Mouse (Mus musculus): Measurements from ENCODE around the gene Ppp4r3a.
"Not testable (repeated sequence)": the region's sequence is repeated elsewhere in the genome, so short reads cannot be mapped to it uniquely, and the experiment has no call there.

The Ppp4r3a gene

DNA sequence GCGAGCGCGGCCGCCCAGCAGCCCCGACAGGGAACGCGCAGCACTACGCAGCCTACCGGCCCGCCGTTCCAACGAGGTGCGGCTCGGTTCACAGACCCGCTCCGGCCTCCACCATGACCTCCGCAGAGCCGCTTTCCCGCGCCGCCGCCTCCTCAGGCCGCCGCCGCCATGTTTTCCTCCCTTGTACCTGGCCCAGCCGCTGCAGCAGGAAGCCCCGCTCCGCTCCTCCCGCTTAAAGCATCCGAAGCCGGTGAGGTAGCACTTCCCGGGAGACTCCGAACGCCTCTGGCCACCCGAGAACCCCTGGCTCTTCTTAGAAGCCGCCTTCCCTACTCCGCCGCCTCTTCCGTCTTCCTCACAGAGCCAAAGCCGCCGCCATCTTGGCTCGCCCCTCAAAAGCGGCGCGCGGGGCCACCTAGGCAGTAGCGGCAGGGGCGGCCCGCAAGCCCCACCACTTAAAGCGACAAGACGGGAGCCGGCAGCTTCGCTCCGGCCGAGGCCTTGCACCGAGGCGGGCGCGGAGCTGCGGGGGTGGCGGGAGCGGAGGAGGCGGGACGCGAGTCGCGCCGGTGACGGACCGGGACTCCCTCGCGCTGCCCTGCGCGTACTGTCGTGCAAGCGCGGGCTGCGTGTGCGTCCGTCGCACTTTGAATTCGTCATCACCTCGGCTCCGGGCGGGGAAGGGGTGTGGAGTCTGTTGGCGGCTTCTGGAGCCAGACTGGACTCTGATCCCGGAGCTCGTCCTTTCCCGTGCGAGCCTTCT is at the start of gene Ppp4r3a:
Gene Ppp4r3a, minus strand, starts transcription at position 627 of the 763 bp plus-strand sequence.
- DNase-seq (ENCODE audit: low read depth, low spot score): peak; percentile 94

DNA sequence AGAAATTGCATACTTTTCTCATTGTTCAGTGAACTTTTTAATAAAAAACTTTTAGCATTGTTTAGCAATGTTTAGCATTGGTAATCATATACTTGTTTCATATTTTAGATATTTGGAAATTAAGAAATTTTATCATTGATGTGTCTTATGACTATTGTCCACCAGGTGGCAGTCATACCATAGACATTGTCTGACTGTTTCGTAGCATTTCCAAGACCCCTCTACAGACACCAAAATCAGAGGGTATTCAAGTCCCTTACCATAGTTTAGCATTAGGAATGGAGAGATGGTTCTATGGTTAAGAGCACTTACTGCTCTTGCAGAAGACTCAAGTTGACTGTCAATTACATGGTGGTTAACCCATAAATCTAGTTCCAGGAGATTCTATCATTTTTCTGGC is 39.5 kb upstream of the Ppp4r3a start:
- DNase-seq (ENCODE audit: low read depth, low spot score): no peak

DNA sequence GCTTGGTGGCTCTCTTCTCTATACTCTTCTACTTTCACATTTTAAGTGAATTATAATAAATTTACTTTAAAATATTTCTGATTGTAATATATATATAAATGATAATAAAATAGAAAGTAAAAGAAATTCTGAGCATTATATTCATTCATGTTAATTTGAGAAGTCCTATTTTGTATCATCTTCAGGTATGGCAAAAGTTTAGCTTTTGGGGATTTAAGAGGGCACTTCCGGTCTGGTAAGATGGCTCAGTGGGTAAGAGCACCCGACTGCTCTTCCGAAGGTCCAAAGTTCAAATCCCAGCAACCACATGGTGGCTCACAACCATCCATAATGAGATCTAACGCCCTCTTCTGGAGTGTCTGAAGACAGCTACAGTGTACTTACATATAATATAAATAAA is 38.6 kb upstream of the Ppp4r3a start:
- DNase-seq (ENCODE audit: low read depth, low spot score): not testable (repeated sequence)

DNA sequence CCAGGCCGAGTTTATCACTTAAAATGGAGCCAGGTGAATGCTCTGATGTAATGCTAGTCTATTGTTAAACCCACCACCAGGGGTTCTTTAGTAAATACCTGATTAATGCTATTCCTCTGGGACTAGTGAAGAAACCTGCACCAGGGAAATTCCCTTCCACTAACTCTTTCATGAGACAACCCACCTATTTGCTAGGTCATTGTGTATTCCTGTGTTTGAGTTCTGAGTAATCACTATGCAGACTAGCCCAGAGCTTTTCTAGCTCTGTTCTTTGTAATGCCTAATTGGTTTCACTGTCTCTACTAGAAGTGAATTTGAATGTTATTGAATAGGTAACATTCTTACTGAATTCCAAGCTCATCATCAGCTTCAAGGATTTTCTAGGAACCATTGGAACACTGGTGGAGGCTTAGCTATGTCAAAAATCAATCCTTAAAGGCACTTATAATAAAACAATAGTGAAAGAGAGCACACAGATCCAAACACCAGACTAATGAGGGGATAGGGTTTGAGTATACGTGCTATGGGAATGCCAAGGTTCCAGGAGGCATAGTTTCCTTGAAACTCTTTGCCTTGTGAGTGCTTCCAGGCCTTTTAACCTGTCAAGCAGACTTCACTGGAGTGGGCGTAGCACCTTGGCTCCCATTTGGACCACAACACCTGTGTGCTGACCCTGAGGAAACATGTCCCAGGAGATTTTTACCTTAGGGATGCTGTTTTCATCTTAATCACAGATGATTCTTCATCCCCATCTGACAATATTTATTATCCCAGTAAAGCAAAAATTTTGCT is 26.5 kb upstream of the Ppp4r3a start:
- DNase-seq (ENCODE audit: low read depth, low spot score): not testable (repeated sequence)

DNA sequence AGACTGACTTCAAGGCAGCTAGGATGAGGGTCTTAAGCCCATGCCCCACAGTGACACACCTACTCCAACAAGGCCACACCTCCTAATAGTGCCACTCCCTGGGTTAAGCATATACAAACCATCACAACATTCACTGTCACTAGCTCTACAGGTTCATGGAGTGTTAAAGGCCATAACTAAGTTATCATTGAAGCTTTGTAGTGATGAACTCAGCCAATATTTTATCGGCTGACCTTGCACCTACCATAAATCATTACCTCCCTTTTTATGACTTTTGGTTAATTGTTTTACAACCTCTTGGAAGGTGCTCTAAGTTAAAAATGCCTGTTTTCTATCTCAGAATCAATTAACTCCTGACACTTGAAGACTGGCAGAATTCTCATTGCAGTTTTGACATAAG is 24.2 kb upstream of the Ppp4r3a start:
- no peak for DNase-seq (ENCODE audit: low read depth, low spot score)

DNA sequence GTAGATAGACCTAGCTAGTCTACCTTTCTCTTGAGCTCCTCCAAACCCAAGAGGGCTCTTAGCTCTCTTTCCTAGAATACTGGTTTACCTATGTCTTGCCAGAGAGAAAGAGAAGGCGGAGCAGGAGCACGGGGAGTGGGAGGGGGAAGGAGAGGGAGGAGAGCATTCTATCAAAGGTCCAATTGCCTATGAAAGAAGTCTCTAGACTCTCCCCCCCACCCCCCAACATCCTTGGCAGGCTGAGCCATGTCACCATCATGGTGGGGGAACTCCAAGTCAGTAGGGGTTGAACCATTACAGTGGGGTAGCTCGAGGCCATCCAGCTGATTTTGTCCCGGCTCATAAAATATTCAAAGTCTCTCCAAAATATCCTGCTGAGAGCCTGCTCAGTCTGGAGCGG is 22.1 kb upstream of the Ppp4r3a start:
- no peak for DNase-seq (ENCODE audit: low read depth, low spot score)

DNA sequence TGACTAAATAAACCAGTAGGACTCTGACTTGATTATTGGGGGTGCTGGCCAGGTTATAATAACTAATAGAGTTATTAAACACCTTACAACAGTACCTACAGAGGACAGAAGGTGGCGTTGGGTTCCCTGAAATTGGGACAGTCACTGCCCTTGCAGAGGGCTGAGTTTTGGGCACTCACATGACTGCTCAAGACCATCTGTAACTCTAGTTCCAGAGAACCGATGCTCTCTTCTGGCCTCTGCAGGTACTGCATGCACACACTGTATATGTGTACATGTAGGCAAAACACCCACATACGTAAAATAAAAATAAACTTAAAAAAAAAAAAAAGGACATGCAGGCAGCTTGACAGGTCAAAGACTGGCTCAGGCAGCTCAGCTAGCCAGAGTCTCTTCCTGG is 19.1 kb upstream of the Ppp4r3a start:
- no peak for DNase-seq (ENCODE audit: low read depth, low spot score)

DNA sequence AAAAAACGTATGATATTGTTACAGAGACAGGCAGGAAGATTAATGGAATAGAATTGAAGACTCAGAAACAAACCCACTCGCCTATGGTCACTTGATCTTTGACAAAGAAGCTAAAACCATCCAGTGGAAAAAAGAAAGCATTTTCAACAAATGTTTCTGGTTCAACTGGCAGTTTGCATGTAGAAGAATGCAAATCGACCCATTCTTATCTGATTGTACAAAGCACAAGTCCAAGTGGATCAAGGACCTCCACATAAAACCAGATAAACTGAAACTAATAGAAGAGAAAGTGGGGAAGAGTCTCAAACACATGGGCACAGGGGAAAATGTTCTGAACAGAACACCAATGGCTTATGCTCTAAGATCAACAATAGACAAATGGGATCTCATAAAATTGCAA is 10.2 kb upstream of the Ppp4r3a start:
- not testable (repeated sequence) for DNase-seq (ENCODE audit: low read depth, low spot score)

DNA sequence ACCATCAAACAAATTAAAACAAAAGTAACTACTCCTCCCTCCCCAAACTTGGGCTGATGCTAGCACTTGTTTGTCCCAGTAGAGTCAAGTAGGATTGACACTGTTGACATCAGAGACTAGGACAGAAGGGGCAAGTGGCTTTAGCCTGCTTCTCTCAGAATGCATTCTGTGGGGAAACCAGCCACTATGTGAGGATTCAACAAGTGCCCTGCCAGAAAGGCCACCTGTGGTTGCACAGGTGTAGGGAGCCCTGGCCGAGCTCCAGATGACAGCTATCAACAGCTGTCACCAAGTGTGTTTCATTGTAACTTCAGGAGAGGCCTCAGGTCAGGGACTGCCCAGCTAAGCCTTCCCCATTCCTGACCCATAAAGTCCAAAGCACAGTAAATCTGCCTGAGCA is 6.5 kb upstream of the Ppp4r3a start:
- no peak for DNase-seq (ENCODE audit: low read depth, low spot score)

DNA sequence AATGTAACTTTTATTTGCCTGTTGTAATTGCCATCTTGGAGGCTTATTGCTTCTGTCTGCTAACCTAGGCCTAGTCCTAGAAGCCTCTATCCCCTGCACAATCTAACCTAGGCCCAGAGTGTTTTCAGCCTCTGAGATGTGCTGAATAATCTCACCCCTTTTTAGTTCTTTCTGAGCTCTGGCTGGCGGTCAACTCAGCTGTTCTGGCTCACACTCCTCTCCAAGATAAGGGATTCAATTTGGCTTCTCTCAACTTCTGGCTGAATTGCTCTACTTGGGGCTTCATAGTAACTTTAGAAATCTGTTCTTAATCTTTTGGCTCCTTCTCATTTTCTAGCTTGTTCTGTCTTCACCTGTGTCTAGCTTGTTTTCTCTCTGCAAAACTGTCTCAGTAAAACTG is 3.9 kb upstream of the Ppp4r3a start:
- DNase-seq (ENCODE audit: low read depth, low spot score): no peak

DNA sequence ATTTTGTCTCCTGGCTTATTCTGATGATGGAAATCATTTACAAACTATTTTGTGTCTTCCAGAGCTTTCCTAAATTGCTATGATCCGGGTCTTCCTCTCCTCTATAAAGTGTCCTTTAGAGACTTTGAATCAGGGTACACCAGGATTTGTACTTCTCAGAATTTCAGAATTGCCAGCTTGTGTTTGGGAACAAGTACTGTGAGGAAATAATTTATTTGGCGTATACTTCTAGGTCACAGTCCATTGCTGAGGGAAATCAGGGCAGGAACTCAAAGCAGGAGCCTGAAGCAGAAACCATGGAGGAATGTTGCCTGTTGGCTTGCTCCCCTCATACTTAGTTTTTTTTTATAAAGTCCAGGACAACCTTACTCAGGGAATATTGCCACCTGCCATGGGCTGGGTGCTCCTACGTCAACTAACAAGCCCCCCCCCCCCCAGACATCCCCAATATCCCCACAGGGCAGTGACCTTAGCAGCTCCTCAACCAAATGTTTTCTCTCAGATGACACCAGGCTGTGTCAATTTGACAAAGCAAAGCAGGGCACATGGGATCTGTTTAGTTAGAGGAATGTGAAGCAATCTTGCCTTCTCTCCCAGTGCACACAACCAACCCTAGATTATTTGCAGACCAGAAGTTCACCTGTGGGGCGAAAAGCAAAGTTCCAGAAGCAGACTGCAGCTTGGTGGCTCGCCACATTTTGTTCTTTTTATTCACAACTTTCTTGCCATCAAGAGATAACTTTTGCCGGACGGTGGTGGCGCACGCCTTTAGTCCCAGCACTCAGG is 1.6 kb upstream of the Ppp4r3a start:
- no peak for DNase-seq (ENCODE audit: low read depth, low spot score)

DNA sequence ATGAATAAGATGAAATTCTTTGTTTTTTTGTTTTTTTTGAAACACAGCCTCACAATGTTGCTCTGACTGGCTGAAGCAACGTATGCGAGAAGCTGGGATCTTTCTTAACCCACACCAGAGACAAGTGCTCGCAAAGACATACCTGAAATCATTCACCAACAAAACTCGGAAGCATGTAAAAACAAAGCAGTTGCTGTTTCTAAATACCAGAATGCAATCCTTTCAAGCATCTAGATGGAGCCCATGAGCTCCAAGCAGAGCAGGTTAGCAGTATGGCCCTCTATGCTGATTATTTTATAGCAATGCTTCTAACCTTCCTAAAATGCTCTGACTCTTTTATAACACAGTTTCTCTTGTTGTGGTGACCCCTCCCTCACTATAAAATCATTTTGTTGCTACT is 735 bp upstream of the Ppp4r3a start:
- no peak for DNase-seq (ENCODE audit: low read depth, low spot score)

DNA sequence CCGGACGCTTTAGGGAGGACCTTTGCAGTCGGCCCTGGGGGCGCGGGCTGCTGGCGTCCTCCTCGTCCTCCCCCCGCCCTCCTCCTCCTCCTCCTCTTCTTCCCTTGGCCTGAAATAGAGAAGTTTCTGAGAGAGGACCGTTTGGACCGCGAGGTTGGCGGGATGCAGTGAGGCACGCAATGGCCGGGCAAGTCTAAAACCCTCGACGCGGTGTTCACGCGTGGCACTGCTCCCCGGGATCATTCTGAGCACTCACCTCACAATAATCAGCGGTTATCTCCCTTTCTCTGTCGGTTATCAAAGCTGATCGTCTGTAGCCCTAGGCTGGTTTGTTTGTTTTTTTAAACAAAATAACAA is 315 bp upstream of the Ppp4r3a start:
- DNase-seq (ENCODE audit: low read depth, low spot score): no peak

DNA sequence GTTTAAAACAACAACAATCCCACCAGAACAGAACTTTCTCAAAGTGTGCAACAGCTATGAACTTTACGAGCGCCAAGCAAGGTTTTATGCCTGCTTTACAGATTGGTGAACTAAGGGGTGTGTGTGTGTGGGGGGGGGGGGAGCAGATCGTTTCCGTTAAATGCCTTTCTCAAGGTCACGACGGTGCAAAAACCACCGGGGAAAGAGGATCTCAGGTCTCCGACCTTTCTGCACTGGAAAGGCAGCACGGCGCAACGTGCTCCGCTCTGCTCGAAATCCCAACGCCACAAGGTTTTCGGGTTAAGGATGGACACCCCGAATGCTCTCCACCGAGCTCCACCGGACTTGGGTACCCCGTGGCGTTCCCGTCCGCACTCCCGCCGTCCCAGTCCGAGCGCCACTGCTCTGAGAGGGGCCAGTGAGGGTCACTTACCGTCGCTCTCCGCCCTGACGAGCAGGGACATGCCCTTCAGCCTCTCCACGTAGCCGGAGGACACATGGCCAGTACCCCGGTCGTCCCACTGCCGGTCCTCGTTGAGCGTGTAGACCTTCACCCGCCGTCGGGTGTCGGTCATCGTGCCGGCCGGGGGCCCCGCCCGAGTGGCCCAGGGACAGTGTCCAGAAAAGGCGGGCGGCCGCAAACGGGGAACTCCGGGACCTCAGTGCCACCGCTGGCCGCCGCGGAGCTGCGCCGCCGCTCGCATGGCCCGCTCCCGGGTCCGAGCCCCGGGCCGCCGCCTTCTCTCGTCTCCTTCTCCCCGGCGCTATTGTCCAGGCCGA is 1.0 kb downstream of the Ppp4r3a start:
- DNase-seq (ENCODE audit: low read depth, low spot score): no peak

DNA sequence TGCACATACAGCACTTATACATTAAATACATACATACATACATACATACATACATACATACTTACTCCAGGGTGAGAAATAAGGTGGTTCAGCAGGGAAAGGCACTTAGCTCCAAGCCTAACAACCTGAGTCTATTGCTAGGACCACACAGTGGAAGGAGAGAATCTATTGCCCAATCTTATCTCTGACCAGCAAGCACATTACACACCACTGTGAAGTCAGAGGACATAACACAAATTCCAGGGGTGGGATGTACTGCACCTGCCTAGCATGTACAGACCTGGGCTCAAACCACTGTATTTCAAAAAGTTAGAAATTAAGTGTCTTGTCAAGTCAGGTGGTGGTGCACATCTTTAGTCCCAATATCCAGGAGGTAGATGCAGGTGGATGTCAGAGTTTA is 5.5 kb downstream of the Ppp4r3a start:
- no peak for DNase-seq (ENCODE audit: low read depth, low spot score)

DNA sequence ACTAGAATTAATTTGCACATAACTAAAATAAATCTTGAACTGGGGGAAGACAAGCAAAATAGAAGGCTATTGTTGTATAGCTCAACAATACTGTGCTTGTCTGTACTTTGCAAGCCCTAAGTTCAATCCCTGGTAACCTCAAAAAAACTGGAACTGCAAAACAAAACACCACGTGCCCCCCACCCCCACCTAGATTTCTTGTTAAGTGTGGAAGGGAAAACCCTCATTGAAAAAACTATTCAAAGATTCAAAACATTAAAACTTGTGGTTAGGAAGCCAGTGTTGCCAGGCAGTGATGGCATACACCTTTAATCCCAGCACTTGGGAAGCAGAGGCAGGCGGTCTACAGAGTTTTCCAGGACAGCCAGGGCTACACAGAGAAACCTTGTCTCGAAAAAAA is 8.1 kb downstream of the Ppp4r3a start:
- no peak for DNase-seq (ENCODE audit: low read depth, low spot score)

DNA sequence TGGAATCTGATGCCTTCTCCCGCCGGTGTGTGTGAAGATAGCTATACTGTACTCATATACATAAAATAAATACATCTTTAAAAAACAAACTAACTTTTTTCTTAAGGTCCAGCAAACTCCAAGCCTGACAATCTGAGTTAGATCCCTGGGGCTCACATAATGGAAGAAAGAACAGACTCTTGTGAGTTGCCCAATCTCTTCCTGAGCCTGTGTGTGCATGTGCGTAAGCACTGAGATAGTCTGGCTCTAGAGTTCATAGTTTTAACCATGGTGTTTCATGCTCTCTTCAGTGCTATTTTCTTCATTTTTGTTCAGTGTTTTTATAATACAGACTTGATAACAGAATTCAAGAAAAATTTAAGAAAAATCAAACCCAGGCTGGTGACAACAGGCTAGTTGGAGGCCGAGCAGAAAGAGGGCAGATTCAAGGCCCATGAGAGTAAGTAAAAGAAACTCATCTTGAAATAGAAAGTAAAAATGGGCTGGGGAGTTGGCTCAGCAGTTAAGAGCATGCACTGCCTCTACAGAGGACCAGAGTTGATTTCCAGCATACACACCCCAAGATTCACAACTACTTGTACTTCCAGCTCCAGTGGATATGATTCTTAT is 8.6 kb downstream of the Ppp4r3a start:
- DNase-seq (ENCODE audit: low read depth, low spot score): no peak

DNA sequence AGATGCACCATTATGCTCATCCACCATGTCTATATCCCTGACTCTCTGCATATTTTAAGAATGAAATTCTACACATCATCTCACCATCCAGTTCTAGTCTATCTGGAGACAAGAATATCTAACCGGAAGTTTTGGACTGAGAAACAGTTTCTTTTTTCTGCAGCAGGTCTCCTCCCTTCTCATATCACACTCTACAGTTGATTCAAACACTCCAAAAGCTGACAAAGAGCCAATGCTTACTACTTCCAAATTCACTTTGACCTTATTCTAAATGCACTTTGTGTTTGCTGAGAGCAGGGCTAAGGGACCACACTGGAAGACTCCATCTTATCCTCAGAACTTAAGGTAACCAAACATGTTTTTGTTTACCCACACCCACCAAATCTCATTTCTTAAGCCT is 13.7 kb downstream of the Ppp4r3a start:
- no peak for DNase-seq (ENCODE audit: low read depth, low spot score)

DNA sequence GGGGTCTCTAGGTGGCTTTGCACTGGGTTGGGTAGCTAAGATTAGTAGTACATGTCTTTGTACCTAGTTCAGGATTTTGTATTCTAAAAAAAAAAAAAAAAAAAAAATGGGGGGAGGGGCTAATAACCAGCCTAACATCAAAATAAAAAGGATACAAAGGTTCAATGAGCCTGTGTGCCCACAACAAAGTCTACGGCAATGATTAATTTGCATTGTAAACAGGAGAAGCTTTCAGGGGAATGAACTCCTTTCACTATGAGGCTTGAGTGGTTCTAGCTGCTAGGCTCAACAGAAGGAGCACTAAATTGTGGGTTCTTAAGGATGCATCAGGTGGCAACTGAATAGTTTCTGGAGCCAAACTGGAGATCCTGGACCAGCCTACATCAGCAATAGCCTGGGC is 17.2 kb downstream of the Ppp4r3a start:
- no peak for DNase-seq (ENCODE audit: low read depth, low spot score)

DNA sequence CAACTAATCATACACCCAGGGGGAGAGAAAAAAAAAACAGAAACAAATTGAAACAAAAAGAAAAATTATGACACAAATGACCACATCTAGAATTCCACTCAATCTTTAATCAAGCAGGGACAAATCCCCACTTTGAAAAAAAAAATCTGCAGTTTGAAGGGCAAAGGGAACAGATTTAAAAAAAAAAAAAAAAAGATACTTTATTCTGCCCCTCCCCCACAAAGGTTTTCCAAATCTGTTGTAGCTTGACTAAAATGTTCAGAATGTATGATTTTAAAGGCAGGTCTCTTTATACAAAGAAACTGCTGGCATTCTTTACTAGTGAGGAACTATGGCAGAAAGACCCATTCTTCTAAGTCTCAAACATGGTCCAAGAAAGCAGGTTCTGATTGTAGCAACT is 43.5 kb downstream of the Ppp4r3a start:
- no peak for DNase-seq (ENCODE audit: low read depth, low spot score)

All from skeletal muscle tissue, adult 2 months (tissue).